Mouse (Mus musculus) testis, postnatal 14 days (tissue): Measurements from ENCODE around the gene Ccdc169.
A peak's percentile ranks its signal among the peaks of the same experiment; 100 is the strongest.

Experiments
- DNase-seq: peaks from one replicate; pipeline ENCODE4 v3.0.0; 2021; ENCODE audit warnings: low spot score

Ccdc169 gene

DNA sequence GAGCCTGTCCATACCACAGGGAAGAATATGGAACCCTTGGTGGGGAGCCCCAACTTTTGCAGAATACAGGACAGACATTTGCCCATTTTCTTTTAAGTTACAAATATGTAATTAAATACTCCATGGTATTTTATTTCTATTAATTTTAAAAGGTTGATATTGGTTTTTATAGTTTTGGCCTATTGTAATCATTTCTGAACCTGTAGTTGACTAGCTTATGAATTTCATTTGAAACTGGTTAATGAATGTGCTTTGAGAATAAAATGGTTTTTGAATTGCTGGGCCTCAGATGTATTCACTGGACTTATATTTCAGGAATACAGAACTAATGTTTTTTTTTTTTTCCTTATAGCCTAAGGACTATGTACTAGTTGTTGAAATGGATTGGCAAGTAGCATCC is at the start of gene Ccdc169:
TSS of gene Ccdc169 (plus strand) at position 301 of the 400 bp plus-strand sequence.
- no peak for DNase-seq

- no peak for DNase-seq
These were observed 49.8 kb upstream of the Ccdc169 start for GRCm38 (mm10) chr3:55087360-55087759.

DNA sequence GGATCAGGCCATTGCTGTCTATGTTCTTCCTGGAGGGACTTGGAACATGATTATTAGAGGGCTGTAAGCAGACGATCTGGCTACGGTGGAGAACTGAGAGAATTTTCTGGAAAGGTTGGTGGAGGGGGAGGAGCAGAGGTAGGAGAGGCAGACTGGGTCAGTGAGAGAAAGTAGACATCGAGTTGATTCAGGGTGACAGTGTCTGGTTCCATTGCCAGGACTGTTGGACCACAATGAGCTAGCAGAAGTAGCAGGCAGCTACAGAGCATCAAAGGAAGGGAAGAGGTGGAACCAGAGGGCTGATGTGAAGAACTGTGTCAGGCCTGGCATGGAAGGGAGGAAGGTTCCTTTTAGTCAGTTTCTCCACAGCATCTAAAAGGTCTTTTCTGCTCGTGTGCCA is 48.8 kb upstream of the Ccdc169 start:
- DNase-seq, result no peak

- DNase-seq, result no peak
These were observed 48.3 kb upstream of the Ccdc169 start for GRCm38 (mm10) chr3:55088843-55089242.

DNA sequence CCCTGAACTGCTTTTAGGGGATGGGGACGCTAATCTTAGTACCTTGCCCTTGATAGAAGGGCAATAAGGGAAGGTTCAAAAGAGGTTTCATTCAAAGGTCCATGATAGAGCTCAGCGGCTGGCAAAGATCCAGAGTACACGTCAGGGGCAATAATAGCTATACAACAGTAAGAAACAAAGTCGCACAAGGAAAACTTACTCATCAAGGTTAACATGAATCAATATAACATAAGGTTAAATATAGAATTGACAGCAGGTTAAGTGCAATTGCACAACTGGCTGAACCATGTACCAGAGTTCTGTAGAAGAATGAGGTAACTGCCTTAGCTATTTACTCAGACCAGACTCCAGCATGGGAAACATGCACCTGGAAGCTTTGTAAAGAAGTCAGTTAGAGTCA is 47.8 kb upstream of the Ccdc169 start:
- no peak for DNase-seq

- no peak for DNase-seq
These were observed 44.0 kb upstream of the Ccdc169 start for GRCm38 (mm10) chr3:55093161-55093560.

DNA sequence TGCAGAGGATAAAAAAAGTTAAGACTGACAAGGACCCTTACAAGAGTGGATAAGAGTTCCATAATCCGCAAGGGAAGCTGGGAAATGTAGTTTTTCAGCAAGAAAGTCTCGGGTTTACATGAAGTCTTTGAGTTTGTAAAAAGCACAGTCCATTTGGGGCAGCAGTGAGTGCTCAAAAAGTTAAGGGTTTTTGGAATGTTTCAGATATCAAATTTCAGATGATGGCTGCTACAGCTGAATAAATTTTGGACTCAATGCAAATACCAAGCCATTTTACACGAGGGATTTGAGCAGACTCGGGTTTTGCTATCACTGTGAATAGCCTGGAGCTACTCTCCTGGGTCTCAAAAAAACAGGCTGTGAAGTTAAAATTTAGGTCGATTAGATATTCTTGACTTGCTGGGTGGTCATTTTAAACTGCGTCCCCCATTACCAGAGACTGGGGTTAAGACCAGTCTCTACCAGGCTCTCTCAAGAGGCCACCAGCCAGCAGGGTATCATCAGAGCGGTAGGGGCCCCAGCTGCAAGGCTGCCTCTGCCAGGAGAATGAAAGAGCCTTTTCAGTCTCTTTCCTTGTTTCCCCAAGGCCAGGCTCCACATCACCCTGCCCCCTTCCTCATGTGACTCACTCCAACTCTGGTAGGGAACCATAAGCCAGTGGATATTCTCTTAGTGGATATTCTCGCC is 41.0 kb upstream of the Ccdc169 start:
- DNase-seq, result peak; percentile 29

GRCm38 (mm10) chr3:55096655-55097005 is 40.5 kb upstream of the Ccdc169 start:
- DNase-seq, result no peak

GRCm38 (mm10) chr3:55097186-55097585 is 40.0 kb upstream of the Ccdc169 start:
- DNase-seq, result no peak

- no peak for DNase-seq
These were observed 39.1 kb upstream of the Ccdc169 start for GRCm38 (mm10) chr3:55098014-55098413.

DNA sequence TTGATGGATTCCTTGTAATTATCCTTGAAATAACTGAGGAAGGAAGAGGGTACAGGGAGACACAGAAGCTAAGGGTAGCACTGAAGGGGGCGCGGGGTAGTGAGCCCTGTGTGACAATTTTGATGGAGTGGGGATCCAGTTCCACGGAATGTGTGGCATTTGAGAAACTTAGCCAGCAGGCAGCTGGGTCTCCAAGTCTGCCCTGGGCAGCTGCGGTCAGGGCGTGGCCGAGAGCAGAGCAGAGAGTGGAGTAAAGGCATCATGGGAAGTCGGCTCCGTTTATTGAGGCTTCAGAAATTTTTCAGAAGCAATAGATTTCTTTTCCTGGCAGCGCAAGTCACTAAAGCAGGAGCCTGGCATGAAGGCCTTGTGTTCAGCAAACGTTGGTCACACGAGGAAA is 38.1 kb upstream of the Ccdc169 start:
- no peak for DNase-seq

DNA sequence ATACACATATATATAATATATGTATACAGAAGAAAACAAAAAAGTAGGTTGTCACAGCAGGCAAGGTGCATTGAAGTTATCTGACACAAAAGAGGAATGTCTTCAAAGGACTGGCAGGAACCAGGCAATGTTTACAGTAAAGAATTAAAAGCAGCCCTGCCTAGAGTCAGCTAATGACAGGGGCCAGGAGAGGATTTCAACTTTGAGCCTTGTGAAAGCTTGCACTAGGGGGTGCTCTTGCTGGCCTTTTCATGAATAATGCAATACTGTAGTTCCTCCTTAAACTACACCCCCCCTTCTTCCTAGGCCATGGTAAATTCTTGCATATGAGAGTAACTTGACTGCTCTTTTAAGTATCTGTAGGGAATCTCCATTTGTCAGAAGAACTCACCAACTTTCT is 36.0 kb upstream of the Ccdc169 start:
- DNase-seq, result no peak

- DNase-seq, result peak; percentile 77
These were observed 31.6 kb upstream of the Ccdc169 start for GRCm38 (mm10) chr3:55105372-55106023.

DNA sequence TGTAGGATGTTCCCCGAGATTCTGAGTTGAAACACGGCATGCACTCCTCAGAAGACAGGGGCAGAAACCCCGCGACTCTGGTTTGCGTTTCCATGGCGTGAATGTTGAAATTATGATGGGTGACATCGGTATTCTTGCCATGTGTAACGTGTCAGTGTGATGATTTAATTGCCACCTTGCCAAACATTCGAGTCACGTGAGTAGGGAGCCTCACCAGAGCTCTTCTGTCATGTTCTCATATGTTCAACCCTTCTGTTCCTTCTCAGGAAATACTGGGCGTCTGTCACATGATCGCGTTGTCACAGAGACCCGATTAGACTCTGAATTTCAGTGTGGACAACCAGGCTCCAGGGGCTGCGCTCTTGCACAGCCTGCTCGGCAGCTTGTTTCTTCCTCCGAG is 31.1 kb upstream of the Ccdc169 start:
- DNase-seq, result no peak

DNA sequence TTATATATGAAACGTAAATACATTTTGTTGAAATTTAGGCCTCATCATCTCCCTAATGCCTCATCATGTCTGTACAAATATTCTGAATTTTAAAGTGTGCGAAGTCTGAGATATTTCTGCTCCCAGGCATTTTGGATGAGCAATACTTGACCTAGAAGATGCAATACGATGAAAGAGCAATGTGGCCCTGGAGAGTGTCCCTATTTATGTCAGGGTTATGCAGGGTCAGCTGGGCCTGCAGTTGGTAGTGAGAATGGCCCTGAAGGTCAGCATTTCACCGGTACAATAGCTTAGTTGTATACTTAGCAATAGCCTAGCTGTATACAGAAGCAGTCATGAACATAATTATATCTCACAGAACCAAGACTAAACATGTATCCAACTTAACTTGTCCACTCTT is 28.0 kb upstream of the Ccdc169 start:
- DNase-seq, result no peak

DNA sequence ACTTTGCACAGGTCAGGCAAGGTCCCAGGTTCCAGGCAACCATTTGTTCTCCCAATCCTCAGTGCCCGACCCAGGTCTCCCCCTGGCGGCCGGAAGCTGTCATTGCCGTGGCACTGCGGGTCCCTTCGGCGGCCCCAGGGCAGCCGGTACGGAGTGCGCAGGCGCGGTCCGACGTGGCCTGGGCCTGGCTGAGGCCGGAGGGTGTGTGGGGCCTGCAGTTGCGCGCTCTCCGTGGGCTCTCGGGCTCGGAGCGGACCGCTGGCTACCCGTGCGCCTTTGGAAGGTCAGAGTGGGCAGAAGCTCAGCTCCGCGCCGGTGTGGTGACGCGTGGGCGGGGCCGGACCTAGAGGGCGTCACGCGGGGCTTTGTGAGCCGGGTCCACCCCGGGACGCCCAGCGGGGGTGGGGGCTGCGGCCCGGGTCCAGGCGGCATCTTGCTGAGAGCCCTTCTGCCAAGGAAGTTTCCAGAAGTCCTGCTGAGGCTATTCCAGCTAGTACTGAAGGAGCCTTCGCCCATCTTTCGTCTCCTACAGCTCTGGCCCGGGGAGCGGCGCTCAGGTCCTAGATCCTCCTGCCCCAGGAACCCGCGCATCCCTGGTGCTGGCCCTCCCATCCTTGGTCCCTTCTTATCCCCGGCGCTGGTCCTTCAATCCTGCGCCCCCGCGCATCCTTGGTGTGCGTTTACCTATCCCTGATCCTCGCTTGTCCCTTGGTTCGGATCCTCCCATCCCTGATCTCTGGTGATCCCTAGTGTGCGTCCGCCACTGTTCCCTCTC is 25.0 kb upstream of the Ccdc169 start, which contains the start of gene Spg20:
TSS of gene Spg20 (plus strand) at position 174 of the 775 bp plus-strand sequence.
- peak; percentile 93 for DNase-seq

- DNase-seq, result no peak
These were observed 24.3 kb upstream of the Ccdc169 start for GRCm38 (mm10) chr3:55112710-55113415.

- DNase-seq, result no peak
These were observed 22.6 kb upstream of the Ccdc169 start for GRCm38 (mm10) chr3:55114313-55115065.

GRCm38 (mm10) chr3:55115071-55115470 is 22.1 kb upstream of the Ccdc169 start:
- DNase-seq, result no peak

DNA sequence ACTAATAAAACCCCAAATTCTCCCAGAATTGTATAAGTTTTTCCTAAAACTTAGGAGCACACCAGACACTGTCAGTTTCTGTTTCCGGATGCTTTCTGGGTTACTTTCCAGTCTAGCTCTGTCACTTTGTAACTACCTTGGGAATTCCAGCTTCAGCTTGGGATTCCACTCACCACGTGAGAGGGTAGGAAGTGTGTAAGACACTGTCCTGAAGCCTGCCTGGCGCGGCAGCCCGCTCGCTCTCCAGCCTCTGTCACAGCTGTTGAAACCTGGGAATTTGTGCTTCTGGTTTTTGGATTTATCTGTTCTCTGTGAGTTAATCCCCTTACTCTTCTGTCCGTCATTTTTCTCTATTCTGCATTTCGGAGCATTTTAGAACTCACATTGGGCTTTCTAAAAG is 21.1 kb upstream of the Ccdc169 start:
- DNase-seq, result no peak

GRCm38 (mm10) chr3:55119275-55119898 is 17.8 kb upstream of the Ccdc169 start:
- DNase-seq, result no peak
